Mouse (Mus musculus) thymus, adult 2 months (tissue): ENCODE results near the gene Ilkap.

ENCODE experiments used
- CTCF ChIP-seq: fragments of 200-500 bp; IDR thresholded peaks from 2 replicates; pipeline ENCODE4 v1.5.1; 2012; ENCODE audit warnings: mild to moderate bottlenecking, control low read depth, low read length, moderate library complexity, borderline replicate concordance; ENCODE audit not compliant: control insufficient read depth, poor library complexity, insufficient read depth; ENCODE audit errors: extremely low read depth
- POLR2A ChIP-seq: fragments of 200-500 bp; IDR thresholded peaks from 2 replicates; pipeline ENCODE4 v1.6.1; 2012; ENCODE audit warnings: mild to moderate bottlenecking, low read length, control low read depth, moderate library complexity; ENCODE audit not compliant: control insufficient read depth, poor library complexity, insufficient read depth; ENCODE audit errors: extremely low read depth

DNA sequence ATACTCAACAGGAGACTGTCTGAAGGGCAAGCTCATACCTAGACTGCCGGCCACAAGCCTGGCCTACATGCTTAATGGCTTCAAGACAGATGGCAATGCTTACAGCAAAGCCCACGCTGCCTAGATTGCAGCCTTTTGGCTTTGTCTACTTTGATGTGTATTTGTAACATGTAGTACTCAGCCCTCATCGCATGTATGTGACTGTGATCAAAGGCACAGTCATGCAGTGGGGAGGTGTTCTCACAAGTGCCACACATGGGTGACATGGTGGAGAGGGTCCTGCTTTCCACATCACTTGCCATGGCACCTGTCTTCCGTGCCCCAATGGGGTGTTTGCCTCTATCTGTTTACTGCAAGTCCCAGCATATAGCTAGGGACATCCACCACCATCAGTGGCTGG is 47.9 kb upstream of the Ilkap start:
- TF ChIP-seq POLR2A: no peak
- TF ChIP-seq CTCF: no peak
